Mouse (Mus musculus) adrenal gland, adult 18-20 months (tissue): ENCODE results near the gene Sult1a1. TPM values are rescaled to one million over a fixed set of nuclear protein-coding genes. Genes with fewer than 3 reads are reported as not detected.

Experiments used
- DNase-seq, 2 experiments: peaks; one replicate each; pipeline ENCODE4 v3.0.0; 2021 to 2022; ENCODE audit warnings: low spot score in 2 of 2
- total RNA-seq, 2 experiments: library from RNA; stranded (reverse); gene quantifications; 1 replicate in 1 of 2; 2 replicates in 1 of 2; pipeline ENCODE4 v1.2.3; 2021

Gene Sult1a1
- total RNA-seq, 2 experiments from 2014 or later: 48.0 to 52.5 TPM

DNA sequence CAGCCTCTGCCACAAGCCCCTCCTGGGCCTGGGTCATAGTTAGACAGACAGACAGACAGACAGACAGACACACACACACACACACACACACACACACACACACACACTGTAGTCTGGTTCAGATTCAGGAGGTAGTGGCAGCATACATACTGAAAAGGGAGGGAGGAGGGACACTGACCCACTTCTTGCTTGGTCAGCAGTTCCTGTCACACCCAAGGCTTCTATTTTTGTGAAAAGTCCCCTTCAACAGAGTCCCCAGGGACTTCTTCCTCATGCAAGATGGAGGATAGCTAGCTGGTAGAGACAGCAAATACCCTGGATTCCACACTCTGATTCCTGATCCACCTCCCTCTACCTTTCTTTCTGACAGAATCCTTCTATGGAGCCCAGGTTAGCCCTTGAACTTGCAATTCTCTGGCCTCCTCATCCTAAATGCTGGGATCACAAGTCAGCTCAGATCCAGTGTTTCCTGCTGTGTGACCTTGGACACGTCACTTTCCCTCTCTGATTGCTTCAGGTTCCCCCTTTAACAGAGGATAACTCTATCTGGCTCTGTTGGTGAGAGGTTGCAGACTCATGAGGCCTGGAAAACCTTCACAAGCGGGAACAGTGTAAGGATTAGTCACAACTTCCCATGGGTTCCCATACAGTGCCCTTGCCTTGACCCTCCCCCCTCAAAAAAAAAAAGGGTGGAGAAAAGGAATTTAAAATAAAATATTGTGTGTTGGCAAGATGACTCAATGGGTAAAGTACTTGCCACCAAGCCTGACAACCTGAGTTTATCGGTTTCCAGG, 50.2 kb downstream of the Sult1a1 start:
- no peak for DNase-seq

DNA sequence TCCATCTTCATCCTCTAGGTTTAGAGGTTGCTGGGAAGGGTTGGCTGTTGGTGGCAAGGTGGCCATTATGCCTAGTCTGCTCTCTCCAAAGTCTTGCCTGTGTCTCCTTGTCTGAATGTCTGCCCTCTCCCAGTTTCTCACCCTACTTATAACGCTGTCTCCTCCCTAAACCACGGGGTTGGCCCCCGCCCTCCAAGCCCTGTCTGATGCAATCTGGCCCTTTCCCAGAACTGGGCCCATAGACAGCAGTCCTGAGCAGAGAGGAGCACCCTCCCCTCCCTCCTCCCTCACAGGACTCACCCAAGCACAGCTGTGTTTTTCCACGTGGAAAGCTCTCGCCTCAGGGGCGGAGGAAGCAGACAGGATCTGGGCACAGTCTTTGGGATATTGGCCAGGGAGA, 50.9 kb downstream of the Sult1a1 start:
- peak; percentile 35 to 60 for DNase-seq

DNA sequence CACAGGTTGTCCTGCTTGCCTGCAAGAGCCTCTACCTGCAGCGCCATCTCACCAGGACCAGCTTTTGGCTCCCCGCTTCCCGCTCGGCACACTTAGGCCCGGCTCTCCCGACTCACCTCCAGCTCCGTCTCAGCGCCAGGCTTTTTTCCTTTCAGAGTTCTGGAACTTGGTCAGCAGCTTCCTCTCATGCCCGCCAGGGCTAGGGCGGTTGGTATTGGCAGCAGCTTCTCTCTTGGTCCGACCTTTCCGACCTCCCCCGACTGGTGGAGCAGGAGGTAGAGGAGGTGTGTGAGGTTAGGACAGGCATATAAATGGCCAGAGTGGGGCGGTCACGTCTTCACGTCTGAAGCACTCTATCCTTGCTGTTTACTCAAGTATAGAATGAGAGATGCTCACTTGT, 51.5 kb downstream of the Sult1a1 start:
- DNase-seq: no peak

GRCm38 (mm10) chr7:126623381-126623780, 52.9 kb downstream of the Sult1a1 start:
- DNase-seq: no peak

Other genes starting within 250 kb of the Sult1a1 start
- 10 to 100 TPM; 42.2 to 43.2 TPM for gene Rabep2, start 247.7 kb downstream of the Sult1a1 start, total RNA-seq
- 10 to 100 TPM in 1 of 2 experiments, not detected in 1; 10.0 TPM for gene Atp2a1, start 213.3 kb downstream of the Sult1a1 start, total RNA-seq
- 10 to 100 TPM; 56.2 to 60.8 TPM for gene Sh2b1, start 201.0 kb downstream of the Sult1a1 start, total RNA-seq
- 100 to 1,000 TPM; 221 to 235 TPM for gene Tufm, start 189.1 kb downstream of the Sult1a1 start, total RNA-seq
- 100 to 1,000 TPM in 1 of 2 experiments, 10 to 100 TPM in 1; 99.5 to 111 TPM for gene Atxn2l, start 173.0 kb downstream of the Sult1a1 start, total RNA-seq
- 100 to 1,000 TPM; 199 to 243 TPM for gene Eif3c, start 110.0 kb downstream of the Sult1a1 start, total RNA-seq
- 1 to 10 TPM; 2.4 to 3.2 TPM for gene Apobr, start 91.5 kb downstream of the Sult1a1 start, total RNA-seq
- gene Cln3, start 90.6 kb downstream of the Sult1a1 start, total RNA-seq: 10 to 100 TPM; 34.6 to 35.8 TPM
- under 1 TPM in 1 of 2 experiments, not detected in 1; 0.38 TPM for gene Il27, start 81.5 kb downstream of the Sult1a1 start, total RNA-seq
- gene Nupr1, start 45.6 kb downstream of the Sult1a1 start, total RNA-seq: 10 to 100 TPM; 13.6 to 26.7 TPM
- gene Sgf29, start 27.1 kb downstream of the Sult1a1 start, total RNA-seq: 10 to 100 TPM; 39.6 to 50.1 TPM
- 100 to 1,000 TPM in 1 of 2 experiments, 10 to 100 TPM in 1; 98.7 to 105 TPM for gene Bola2, start 19.0 kb upstream of the Sult1a1 start, total RNA-seq
- 10 to 100 TPM in 1 of 2 experiments, 1 to 10 TPM in 1; 9.9 to 11.1 TPM for gene Slx1b, start 19.4 kb upstream of the Sult1a1 start, total RNA-seq
- 10 to 100 TPM; 19.0 to 21.7 TPM for gene Coro1a, start 31.4 kb upstream of the Sult1a1 start, total RNA-seq
- gene Mapk3, start 83.2 kb upstream of the Sult1a1 start, total RNA-seq: 100 to 1,000 TPM; 123 to 131 TPM
- gene Gdpd3, start 89.9 kb upstream of the Sult1a1 start, total RNA-seq: 1 to 10 TPM; 2.7 to 4.3 TPM
- gene Ypel3, start 100.5 kb upstream of the Sult1a1 start, total RNA-seq: 10 to 100 TPM; 93.7 to 95.0 TPM
- gene Tbx6, start 105.1 kb upstream of the Sult1a1 start, total RNA-seq: under 1 TPM; 0.53 to 0.64 TPM
- 10 to 100 TPM; 75.4 to 85.9 TPM for gene Ppp4c, start 116.1 kb upstream of the Sult1a1 start, total RNA-seq
- 10 to 100 TPM; 17.1 to 63.4 TPM for gene Fam57b, start 121.2 kb upstream of the Sult1a1 start, total RNA-seq
- not detected for gene 4930451I11Rik, start 155.2 kb upstream of the Sult1a1 start, total RNA-seq
- gene Doc2a, start 171.0 kb upstream of the Sult1a1 start, total RNA-seq: under 1 TPM; 0.13 to 0.50 TPM
- 10 to 100 TPM in 1 of 2 experiments, 1 to 10 TPM in 1; 9.8 to 11.8 TPM for gene Hirip3, start 185.5 kb upstream of the Sult1a1 start, total RNA-seq
- 10 to 100 TPM; 38.4 to 42.5 TPM for gene Ino80e, start 185.9 kb upstream of the Sult1a1 start, total RNA-seq
- gene Taok2, start 208.3 kb upstream of the Sult1a1 start, total RNA-seq: 10 to 100 TPM; 67.1 to 70.6 TPM
- gene Tmem219, start 246.5 kb upstream of the Sult1a1 start, total RNA-seq: 10 to 100 TPM; 30.7 to 32.8 TPM